ENCODE assay signal across 8 mouse cellular contexts in the genomic region with DNA sequence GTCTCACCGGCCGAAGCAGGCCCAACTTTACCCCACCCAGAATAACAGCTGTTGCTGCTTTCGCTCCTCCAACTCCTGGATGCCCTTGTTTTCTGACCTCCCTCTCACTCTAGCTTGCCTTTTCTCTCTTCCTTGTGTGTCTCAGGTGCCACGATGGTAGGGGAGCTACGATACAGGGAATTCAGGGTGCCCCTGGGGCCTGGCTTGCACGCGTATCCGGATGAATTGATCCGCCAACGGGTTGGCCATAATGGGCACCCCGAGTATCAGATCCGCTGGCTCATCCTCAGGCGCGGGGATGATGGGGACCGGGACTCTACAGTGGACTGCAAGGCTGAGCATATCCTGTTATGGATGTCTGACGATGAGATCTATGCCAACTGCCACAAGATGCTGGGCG. TPM values are rescaled to one million over a fixed set of nuclear protein-coding genes. Genes with fewer than 3 reads are reported as not detected.
DNase-seq lines count a peak whose midpoint lies in the region; ATAC-seq and TF ChIP-seq lines count a peak whose summit lies in the region.

No protein-coding gene starts in this region.

- no peaks in the 10 kb centered on the region for H3K9me3 ChIP-seq in kidney, embryonic 16.5 days (ENCODE audit: low read length)
- H3K9me3 ChIP-seq in hindbrain, embryonic 14.5 days (ENCODE audit: control insufficient read depth, low read length), result no peaks in the 10 kb centered on the region
- H3K9me3 ChIP-seq in midbrain, embryonic 15.5 days, result no peaks in the 10 kb centered on the region

- H3K4me1 ChIP-seq in kidney, embryonic 16.5 days (ENCODE audit: insufficient read depth, low read length), result peaks cover 52% of the 10 kb centered on the region
- peaks cover 7% of the 10 kb centered on the region for H3K4me1 ChIP-seq in cortical plate, adult 2 months (ENCODE audit: control insufficient read depth, insufficient read depth, low read length)
- H3K4me1 ChIP-seq in hindbrain, embryonic 14.5 days (replicated peaks; ENCODE audit: control insufficient read depth, insufficient read depth, low read length), result peaks cover 32% of the 10 kb centered on the region
- H3K4me1 ChIP-seq in midbrain, embryonic 15.5 days, result peaks cover 43% of the 10 kb centered on the region

- H3K27ac ChIP-seq in kidney, embryonic 16.5 days (ENCODE audit: low read length), result peak overlapping the region; percentile 99
- 0 out of 2 replicates have a peak overlapping the region, but pooled peaks have one; percentile 50 for H3K27ac ChIP-seq in cortical plate, adult 2 months (ENCODE audit: insufficient read depth, low read length)
- H3K27ac ChIP-seq in hindbrain, embryonic 14.5 days, result peak overlapping the region; percentile 93
- H3K27ac ChIP-seq in midbrain, embryonic 15.5 days, result peak overlapping the region; percentile 87

- H3K4me2 ChIP-seq in kidney, embryonic 16.5 days (replicated peaks; ENCODE audit: low read depth, low read length), result peak overlapping the region; percentile 88
- peak overlapping the region; percentile 83 for H3K4me2 ChIP-seq in hindbrain, embryonic 14.5 days (replicated peaks)
- H3K4me2 ChIP-seq in midbrain, embryonic 15.5 days, result peak overlapping the region; percentile 76

- 62% methylated on average over 17 of the region's 17 CpGs for WGBS in kidney, embryonic 16.5 days
- 73% methylated on average over 17 of the region's 17 CpGs for WGBS in hindbrain, embryonic 14.5 days
- WGBS in midbrain, embryonic 15.5 days, result 74% methylated on average over 17 of the region's 17 CpGs

- H3K27me3 ChIP-seq in kidney, embryonic 16.5 days (ENCODE audit: insufficient read depth, low read length), result no peaks in the 10 kb centered on the region
- H3K27me3 ChIP-seq in hindbrain, embryonic 14.5 days (ENCODE audit: control insufficient read depth, insufficient read depth, low read length), result no peaks in the 10 kb centered on the region
- no peaks in the 10 kb centered on the region for H3K27me3 ChIP-seq in midbrain, embryonic 15.5 days (replicated peaks)

- TF ChIP-seq CTCF in cortical plate, adult 2 months (IDR thresholded peaks at IDR 0.05; ENCODE audit: extremely low read depth, insufficient read depth, low read length), result no peak

- H3K36me3 ChIP-seq in kidney, embryonic 16.5 days (ENCODE audit: insufficient read depth, low read length), result peaks cover 49% of the 10 kb centered on the region
- H3K36me3 ChIP-seq in hindbrain, embryonic 14.5 days (replicated peaks; ENCODE audit: control insufficient read depth, insufficient read depth), result peaks cover 40% of the 10 kb centered on the region
- H3K36me3 ChIP-seq in midbrain, embryonic 15.5 days (replicated peaks), result peaks cover 32% of the 10 kb centered on the region

- no peak for TF ChIP-seq POLR2A in cortical plate, adult 2 months (IDR thresholded peaks at IDR 0.05; ENCODE audit: extremely low read depth, insufficient read depth, low read length)

- DNase-seq in kidney, adult 11 months, result no peak
- no peak for DNase-seq in hindbrain, embryonic 14.5 days (ENCODE audit: low spot score)
- DNase-seq in cerebellum, adult 11-12 months, result no peak
- DNase-seq in right cerebral cortex, postnatal 10 days (ENCODE audit: low spot score in 2 of 2), result no peak
- DNase-seq in layer of hippocampus, postnatal 14 days (ENCODE audit: low spot score in 2 of 2), result no peak

- no peak for ATAC-seq in kidney, embryonic 16.5 days (ENCODE audit: low FRiP score, low TSS enrichment)
- ATAC-seq in hindbrain, embryonic 14.5 days (ENCODE audit: low FRiP score), result no peak
- no peak for ATAC-seq in midbrain, embryonic 15.5 days (replicated peaks)

- H3K9ac ChIP-seq in kidney, embryonic 16.5 days (replicated peaks; ENCODE audit: low read length), result peak overlapping the region; percentile 92
- H3K9ac ChIP-seq in hindbrain, embryonic 14.5 days, result peak overlapping the region; percentile 94
- peak overlapping the region; percentile 66 for H3K9ac ChIP-seq in midbrain, embryonic 15.5 days

- peak overlapping the region; percentile 84 for H3K4me3 ChIP-seq in kidney, embryonic 16.5 days (ENCODE audit: low read length)
- peak overlapping the region; percentile 64; the same call in 1 of the 2 replicates for H3K4me3 ChIP-seq in cortical plate, adult 2 months (ENCODE audit: insufficient read depth, low read length)
- H3K4me3 ChIP-seq in hindbrain, embryonic 14.5 days (replicated peaks; ENCODE audit: low read length), result peak overlapping the region; percentile 62
- H3K4me3 ChIP-seq in midbrain, embryonic 15.5 days, result peak overlapping the region; percentile 53

RNA-seq across cellular contexts. Expression of gene Cul7, which starts 1.2 kb away (rescaled TPM):
- polyA plus RNA-seq in kidney, embryonic 16.5 days (2015; fragmentation: Nextera tagmentation; extraction: Ambion mirVana), result 62.2 and 68.2 TPM in 2 replicates
- 25.8 and 27.4 TPM in 2 replicates for polyA plus RNA-seq in cortical plate, adult 2 months (2012; rRNA removed)
- 29.7 and 30.2 TPM in 2 replicates for polyA plus RNA-seq in hindbrain, embryonic 14.5 days (2014; fragmentation: Nextera tagmentation; extraction: Ambion mirVana)
- polyA plus RNA-seq in midbrain, embryonic 15.5 days (2015; fragmentation: Nextera tagmentation; extraction: Ambion mirVana), result 44.7 and 46.3 TPM in 2 replicates
- 10 to 100 TPM; 23.8 to 24.4 TPM for total RNA-seq in layer of hippocampus, postnatal 14 days (2021)

RNA-seq across cellular contexts. Expression of gene Mrpl2, which starts 5.3 kb away (rescaled TPM):
- polyA plus RNA-seq in kidney, embryonic 16.5 days (2015; fragmentation: Nextera tagmentation; extraction: Ambion mirVana), result 118 and 123 TPM in 2 replicates
- polyA plus RNA-seq in cortical plate, adult 2 months (2012; rRNA removed), result 46.2 and 52.6 TPM in 2 replicates
- 66.5 and 71.2 TPM in 2 replicates for polyA plus RNA-seq in hindbrain, embryonic 14.5 days (2014; fragmentation: Nextera tagmentation; extraction: Ambion mirVana)
- 60.6 and 74.5 TPM in 2 replicates for polyA plus RNA-seq in midbrain, embryonic 15.5 days (2015; fragmentation: Nextera tagmentation; extraction: Ambion mirVana)
- 10 to 100 TPM; 51.1 to 54.3 TPM for total RNA-seq in layer of hippocampus, postnatal 14 days (2021)

RNA-seq across cellular contexts. Expression of gene Klc4, which starts 5.5 kb away (rescaled TPM):
- polyA plus RNA-seq in kidney, embryonic 16.5 days (2015; fragmentation: Nextera tagmentation; extraction: Ambion mirVana), result 49.7 and 58.0 TPM in 2 replicates
- polyA plus RNA-seq in cortical plate, adult 2 months (2012; rRNA removed), result 20.0 and 20.6 TPM in 2 replicates
- polyA plus RNA-seq in hindbrain, embryonic 14.5 days (2014; fragmentation: Nextera tagmentation; extraction: Ambion mirVana), result 26.2 and 30.5 TPM in 2 replicates
- polyA plus RNA-seq in midbrain, embryonic 15.5 days (2015; fragmentation: Nextera tagmentation; extraction: Ambion mirVana), result 42.5 and 44.5 TPM in 2 replicates
- total RNA-seq in layer of hippocampus, postnatal 14 days (2021), result 10 to 100 TPM; 15.1 to 16.7 TPM

RNA-seq across cellular contexts. Expression of gene Ptk7, which starts 22.0 kb away (rescaled TPM):
- polyA plus RNA-seq in kidney, embryonic 16.5 days (2015; fragmentation: Nextera tagmentation; extraction: Ambion mirVana), result 153 and 157 TPM in 2 replicates
- 6.5 and 6.8 TPM in 2 replicates for polyA plus RNA-seq in cortical plate, adult 2 months (2012; rRNA removed)
- 19.2 and 20.6 TPM in 2 replicates for polyA plus RNA-seq in hindbrain, embryonic 14.5 days (2014; fragmentation: Nextera tagmentation; extraction: Ambion mirVana)
- polyA plus RNA-seq in midbrain, embryonic 15.5 days (2015; fragmentation: Nextera tagmentation; extraction: Ambion mirVana), result 33.6 and 34.8 TPM in 2 replicates
- 10 to 100 TPM; 11.2 to 11.4 TPM for total RNA-seq in layer of hippocampus, postnatal 14 days (2021)

RNA-seq across cellular contexts. Expression of gene Rrp36, which starts 22.9 kb away (rescaled TPM):
- 69.2 and 69.6 TPM in 2 replicates for polyA plus RNA-seq in kidney, embryonic 16.5 days (2015; fragmentation: Nextera tagmentation; extraction: Ambion mirVana)
- 28.1 and 29.5 TPM in 2 replicates for polyA plus RNA-seq in cortical plate, adult 2 months (2012; rRNA removed)
- polyA plus RNA-seq in hindbrain, embryonic 14.5 days (2014; fragmentation: Nextera tagmentation; extraction: Ambion mirVana), result 41.6 and 44.7 TPM in 2 replicates
- polyA plus RNA-seq in midbrain, embryonic 15.5 days (2015; fragmentation: Nextera tagmentation; extraction: Ambion mirVana), result 49.9 and 50.8 TPM in 2 replicates
- total RNA-seq in layer of hippocampus, postnatal 14 days (2021), result 10 to 100 TPM; 12.5 to 15.7 TPM
